ENCODE assay signal across 20 mouse cellular contexts in genomic region chr11:106670951-106671478, GRCm38 (mm10). TPM values are rescaled to one million over a fixed set of nuclear protein-coding genes. Genes with fewer than 3 reads are reported as not detected.
DNase-seq lines count a peak whose midpoint lies in the region; ATAC-seq and TF ChIP-seq lines count a peak whose summit lies in the region.
"Had no signal": no experiment of that assay in that cellular context is flagged by ENCODE, and none has a peak within 500 bp of the region (broad histone marks: within the 10 kb centered on the region; RNA-seq: fewer than 3 reads in every experiment).

No protein-coding gene starts in this region.

- TF ChIP-seq EP300 in heart, postnatal 0 days (IDR thresholded peaks at IDR 0.05; ENCODE audit: low read depth), result no peak
- TF ChIP-seq EP300 in stomach, postnatal 0 days (optimal IDR thresholded peaks at IDR 0.05), result no peak

- intact Hi-C loops in heart, postnatal 25 days (cut with DNase I), result no loop called here

- no peak overlapping the region for H3K9ac ChIP-seq in heart, postnatal 0 days (replicated peaks; ENCODE audit: low read depth, low read length)
- H3K9ac ChIP-seq in stomach, embryonic 16.5 days (ENCODE audit: low read length), result no peak overlapping the region
- no peak overlapping the region for H3K9ac ChIP-seq in stomach, postnatal 0 days (ENCODE audit: low read length)
- H3K9ac ChIP-seq: embryonic facial prominence, embryonic 15.5 days; limb, embryonic 15.5 days; liver, embryonic 15.5 days; midbrain, embryonic 13.5 days; stomach, embryonic 15.5 days had no signal

- peaks cover 48% of the 10 kb centered on the region for H3K4me1 ChIP-seq in heart, postnatal 0 days (ENCODE audit: control insufficient read depth, insufficient read depth)
- H3K4me1 ChIP-seq in stomach, embryonic 16.5 days (ENCODE audit: control insufficient read depth, insufficient read depth, low read length), result peaks cover 28% of the 10 kb centered on the region
- 0 out of 2 replicates have a peak, but pooled peaks cover 4% of the 10 kb centered on the region for H3K4me1 ChIP-seq in stomach, postnatal 0 days (replicated peaks; ENCODE audit: control insufficient read depth, insufficient read depth)

- H3K36me3 ChIP-seq in heart, postnatal 0 days (replicated peaks; ENCODE audit: control insufficient read depth, insufficient read depth, low read length), result no peaks in the 10 kb centered on the region
- no peaks in the 10 kb centered on the region for H3K36me3 ChIP-seq in stomach, embryonic 16.5 days (ENCODE audit: control insufficient read depth, insufficient read depth, low read length)
- H3K36me3 ChIP-seq in stomach, postnatal 0 days (ENCODE audit: control insufficient read depth, insufficient read depth, low read length), result no peaks in the 10 kb centered on the region
- H3K36me3 ChIP-seq: embryonic facial prominence, embryonic 15.5 days; limb, embryonic 15.5 days; liver, embryonic 15.5 days; midbrain, embryonic 13.5 days; stomach, embryonic 15.5 days had no signal

- no peak for DNase-seq in heart, postnatal 0 days (ENCODE audit: low spot score)
- no peak for DNase-seq in heart, postnatal 25 days (ENCODE audit: low spot score)
- DNase-seq in stomach, postnatal 0 days (ENCODE audit: low spot score), result no peak
- DNase-seq in R1 (ENCODE audit: low read depth, low spot score), result peak; percentile 44
- DNase-seq in right cerebral cortex, postnatal 4 days, result no peak
- no peak for DNase-seq in adrenal gland, adult 18-20 months (ENCODE audit: low spot score in 2 of 2)
- DNase-seq: adrenal gland, adult 8-10 months; cerebellum, adult 9-11 months; heart, postnatal 4 days; kidney, adult 8-10 months; kidney, postnatal 36 days had no signal

- no peaks in the 10 kb centered on the region for H3K27me3 ChIP-seq in heart, postnatal 0 days (ENCODE audit: control insufficient read depth, insufficient read depth, low read length)
- no peaks in the 10 kb centered on the region for H3K27me3 ChIP-seq in stomach, embryonic 16.5 days (ENCODE audit: control insufficient read depth, insufficient read depth, low read length)
- no peaks in the 10 kb centered on the region for H3K27me3 ChIP-seq in stomach, postnatal 0 days (ENCODE audit: control insufficient read depth, insufficient read depth, low read length)
- H3K27me3 ChIP-seq: embryonic facial prominence, embryonic 15.5 days; limb, embryonic 15.5 days; liver, embryonic 15.5 days; midbrain, embryonic 13.5 days; stomach, embryonic 15.5 days had no signal

- H3K4me2 ChIP-seq in heart, postnatal 0 days (ENCODE audit: low read depth, low read length), result no peak overlapping the region
- no peak overlapping the region for H3K4me2 ChIP-seq in stomach, embryonic 16.5 days (ENCODE audit: low read depth, low read length)
- H3K4me2 ChIP-seq in stomach, postnatal 0 days (replicated peaks; ENCODE audit: low read depth), result no peak overlapping the region
- H3K4me2 ChIP-seq: embryonic facial prominence, embryonic 15.5 days; limb, embryonic 15.5 days; liver, embryonic 15.5 days; midbrain, embryonic 13.5 days; stomach, embryonic 15.5 days had no signal

- no peaks in the 10 kb centered on the region for H3K9me3 ChIP-seq in heart, postnatal 0 days (replicated peaks; ENCODE audit: control insufficient read depth, low read length)
- no peaks in the 10 kb centered on the region for H3K9me3 ChIP-seq in stomach, embryonic 16.5 days (replicated peaks; ENCODE audit: control insufficient read depth, low read length)
- no peaks in the 10 kb centered on the region for H3K9me3 ChIP-seq in stomach, postnatal 0 days (ENCODE audit: control insufficient read depth, low read length)
- H3K9me3 ChIP-seq: embryonic facial prominence, embryonic 15.5 days; limb, embryonic 15.5 days; liver, embryonic 15.5 days; midbrain, embryonic 13.5 days; stomach, embryonic 15.5 days had no signal

- WGBS in heart, postnatal 0 days, result 67% methylated on average over 4 of the region's 4 CpGs
- 61% methylated on average over 4 of the region's 4 CpGs for WGBS in stomach, embryonic 16.5 days
- WGBS in stomach, postnatal 0 days, result 50% methylated on average over 4 of the region's 4 CpGs

- no peak overlapping the region for H3K4me3 ChIP-seq in heart, postnatal 0 days (ENCODE audit: low read depth, low read length)
- no peak overlapping the region for H3K4me3 ChIP-seq in stomach, embryonic 16.5 days (replicated peaks; ENCODE audit: low read length)
- no peak overlapping the region for H3K4me3 ChIP-seq in stomach, postnatal 0 days (ENCODE audit: low read depth, low read length)
- H3K4me3 ChIP-seq: embryonic facial prominence, embryonic 15.5 days; limb, embryonic 15.5 days; liver, embryonic 15.5 days; midbrain, embryonic 13.5 days; stomach, embryonic 15.5 days had no signal

- ATAC-seq in heart, postnatal 0 days (ENCODE audit: insufficient read depth, low read depth), result no peak
- ATAC-seq in stomach, embryonic 16.5 days (ENCODE audit: insufficient read depth, low FRiP score), result no peak
- ATAC-seq in stomach, postnatal 0 days (ENCODE audit: low FRiP score, low TSS enrichment), result no peak
- ATAC-seq in CD4-positive, CD25-positive, alpha-beta regulatory T cell, adult 4 months, result peak; percentile 10
- ATAC-seq: inflammation-experienced regulatory T-cells, adult 6 months; lung, postnatal 0 days; midbrain, embryonic 13.5 days had no signal

- no peak for TF ChIP-seq CTCF in heart, postnatal 0 days (IDR thresholded peaks at IDR 0.05; ENCODE audit: low read depth)
- no peak for TF ChIP-seq CTCF in stomach, postnatal 0 days (IDR thresholded peaks at IDR 0.05; ENCODE audit: low read depth)

- peak overlapping the region; percentile 11 for H3K27ac ChIP-seq in heart, postnatal 0 days (ENCODE audit: low read depth)
- peak overlapping the region; percentile 21; the same call in 1 of the 2 replicates for H3K27ac ChIP-seq in stomach, embryonic 16.5 days (ENCODE audit: low read length)
- H3K27ac ChIP-seq in stomach, postnatal 0 days (replicated peaks), result no peak overlapping the region
- H3K27ac ChIP-seq: embryonic facial prominence, embryonic 15.5 days; limb, embryonic 15.5 days; liver, embryonic 15.5 days; midbrain, embryonic 13.5 days; stomach, embryonic 15.5 days had no signal

RNA-seq across cellular contexts. Expression of gene Tex2, which starts 57.8 kb away (rescaled TPM):
- 23.7 and 37.4 TPM in 2 replicates for total RNA-seq in heart, postnatal 0 days (2014; rRNA removed; ENCODE audit: low replicate concordance)
- 14.0 and 14.5 TPM in 2 replicates for polyA plus RNA-seq in heart, postnatal 0 days (2015; fragmentation: Nextera tagmentation; extraction: Ambion mirVana)
- total RNA-seq in heart, postnatal 25 days (2021), result 10 to 100 TPM; 45.5 to 46.7 TPM
- polyA plus RNA-seq in stomach, embryonic 16.5 days (2015; fragmentation: Nextera tagmentation; extraction: Ambion mirVana), result 13.1 and 15.2 TPM in 2 replicates
- polyA plus RNA-seq in stomach, postnatal 0 days (2015; fragmentation: Nextera tagmentation; extraction: Ambion mirVana), result 11.6 and 12.1 TPM in 2 replicates
- 10 to 100 TPM; 27.1 to 28.7 TPM for polyA plus RNA-seq in CD4-positive, CD25-positive, alpha-beta regulatory T cell, adult 4 months (2017; shearing (Covaris generic))
- total RNA-seq in adrenal gland, adult 18-20 months (2021), result 10 to 100 TPM; 52.1 to 54.2 TPM
